Mouse (Mus musculus): ENCODE data around the gene Nlrc5. TPM values are rescaled to one million over a fixed set of nuclear protein-coding genes. Genes with fewer than 3 reads are reported as not detected.
"Not testable (repeated sequence)": the region's sequence is repeated elsewhere in the genome, so short reads cannot be mapped to it uniquely, and the experiment has no call there.

The Nlrc5 gene
- polyA plus RNA-seq, 1 experiment from 2014 or later: 0.10 TPM

- H3K36me3 ChIP-seq: peaks cover 47% of the 10 kb centered on the region
- H3K27ac ChIP-seq: no peak overlapping the region
- no peak overlapping the region for H3K4me3 ChIP-seq
- ATAC-seq (ENCODE audit: borderline replicate concordance, extremely low read depth, low FRiP score, low TSS enrichment): peak; percentile 69
- H3K9ac ChIP-seq: no peak overlapping the region
- no peaks in the 10 kb centered on the region for H3K27me3 ChIP-seq
- H3K9me3 ChIP-seq: no peaks in the 10 kb centered on the region
- no peak overlapping the region for H3K4me2 ChIP-seq
- 55% methylated on average over 11 of the region's 11 CpGs for WGBS
- H3K4me1 ChIP-seq: no peaks in the 10 kb centered on the region
These were observed 37.0 kb upstream of the Nlrc5 start for GRCm38 (mm10) chr8:94396964-94397657.

- Histone ChIP-seq H3K4me2 (no peak overlapping the region), H3K36me3 (peaks cover 34% of the 10 kb centered on the region), H3K27me3 (no peaks in the 10 kb centered on the region), H3K4me3 (no peak overlapping the region), H3K9me3 (no peaks in the 10 kb centered on the region), H3K9ac (no peak overlapping the region), H3K27ac (no peak overlapping the region), H3K4me1 (no peaks in the 10 kb centered on the region)
- ATAC-seq (ENCODE audit: borderline replicate concordance, extremely low read depth, low FRiP score, low TSS enrichment): no peak
- 72% methylated on average over 6 of the region's 6 CpGs for WGBS
These were observed 35.6 kb upstream of the Nlrc5 start for GRCm38 (mm10) chr8:94398587-94398986.

GRCm38 (mm10) chr8:94399361-94399953, 34.7 kb upstream of the Nlrc5 start:
- Histone ChIP-seq H3K4me1 (no peaks in the 10 kb centered on the region), H3K27ac (no peak overlapping the region), H3K27me3 (no peaks in the 10 kb centered on the region), H3K9ac (no peak overlapping the region), H3K36me3 (peaks cover 25% of the 10 kb centered on the region), H3K9me3 (no peaks in the 10 kb centered on the region), H3K4me2 (no peak overlapping the region), H3K4me3 (no peak overlapping the region)
- WGBS: 85% methylated on average over 3 of the region's 3 CpGs
- no peak for ATAC-seq (ENCODE audit: borderline replicate concordance, extremely low read depth, low FRiP score, low TSS enrichment)

GRCm38 (mm10) chr8:94399957-94400356, 34.2 kb upstream of the Nlrc5 start:
- H3K9ac ChIP-seq; H3K4me3 ChIP-seq; H3K9me3 ChIP-seq; H3K27ac ChIP-seq; H3K27me3 ChIP-seq; H3K4me2 ChIP-seq; ATAC-seq (ENCODE audit: borderline replicate concordance, extremely low read depth, low FRiP score, low TSS enrichment); H3K4me1 ChIP-seq: not testable (repeated sequence)
- WGBS: 71% methylated on average over 2 of the region's 2 CpGs
- H3K36me3 ChIP-seq: peaks cover 20% of the 10 kb centered on the region

- Histone ChIP-seq H3K27me3 (no peaks in the 10 kb centered on the region), H3K4me2 (no peak overlapping the region), H3K27ac (no peak overlapping the region), H3K4me3 (no peak overlapping the region), H3K9ac (no peak overlapping the region), H3K36me3 (no peaks in the 10 kb centered on the region), H3K4me1 (no peaks in the 10 kb centered on the region), H3K9me3 (no peaks in the 10 kb centered on the region)
- WGBS: 38% methylated on average over 8 of the region's 8 CpGs
- no peak for ATAC-seq (ENCODE audit: borderline replicate concordance, extremely low read depth, low FRiP score, low TSS enrichment)
These were observed 25.6 kb upstream of the Nlrc5 start for GRCm38 (mm10) chr8:94408443-94409080.

GRCm38 (mm10) chr8:94409523-94409922, 24.6 kb upstream of the Nlrc5 start:
- H3K36me3 ChIP-seq: no peaks in the 10 kb centered on the region
- H3K27me3 ChIP-seq: no peaks in the 10 kb centered on the region
- H3K4me3 ChIP-seq: no peak overlapping the region
- WGBS: 85% methylated on average over 7 of the region's 7 CpGs
- ATAC-seq (ENCODE audit: borderline replicate concordance, extremely low read depth, low FRiP score, low TSS enrichment): no peak
- H3K4me2 ChIP-seq: no peak overlapping the region
- no peaks in the 10 kb centered on the region for H3K9me3 ChIP-seq
- H3K9ac ChIP-seq: no peak overlapping the region
- no peaks in the 10 kb centered on the region for H3K4me1 ChIP-seq
- H3K27ac ChIP-seq: no peak overlapping the region

- no peak overlapping the region for H3K27ac ChIP-seq
- no peaks in the 10 kb centered on the region for H3K36me3 ChIP-seq
- H3K4me3 ChIP-seq: no peak overlapping the region
- H3K27me3 ChIP-seq: no peaks in the 10 kb centered on the region
- WGBS: 79% methylated on average over 6 of the region's 6 CpGs
- H3K4me1 ChIP-seq: no peaks in the 10 kb centered on the region
- no peak overlapping the region for H3K9ac ChIP-seq
- ATAC-seq (ENCODE audit: borderline replicate concordance, extremely low read depth, low FRiP score, low TSS enrichment): no peak
- no peaks in the 10 kb centered on the region for H3K9me3 ChIP-seq
- no peak overlapping the region for H3K4me2 ChIP-seq
These were observed 21.6 kb upstream of the Nlrc5 start for GRCm38 (mm10) chr8:94412518-94412917.

GRCm38 (mm10) chr8:94413509-94413908, 20.6 kb upstream of the Nlrc5 start:
- no peaks in the 10 kb centered on the region for H3K27me3 ChIP-seq
- ATAC-seq (ENCODE audit: borderline replicate concordance, extremely low read depth, low FRiP score, low TSS enrichment): no peak
- H3K27ac ChIP-seq: no peak overlapping the region
- H3K36me3 ChIP-seq: no peaks in the 10 kb centered on the region
- no peak overlapping the region for H3K4me2 ChIP-seq
- no peak overlapping the region for H3K4me3 ChIP-seq
- H3K9me3 ChIP-seq: no peaks in the 10 kb centered on the region
- no peak overlapping the region for H3K9ac ChIP-seq
- no peaks in the 10 kb centered on the region for H3K4me1 ChIP-seq
- 63% methylated on average over 6 of the region's 6 CpGs for WGBS

GRCm38 (mm10) chr8:94415218-94415617, 18.9 kb upstream of the Nlrc5 start:
- 49% methylated on average over 2 of the region's 2 CpGs for WGBS
- no peak for ATAC-seq (ENCODE audit: borderline replicate concordance, extremely low read depth, low FRiP score, low TSS enrichment)
- Histone ChIP-seq H3K9me3 (no peaks in the 10 kb centered on the region), H3K4me3 (no peak overlapping the region), H3K4me2 (no peak overlapping the region), H3K27me3 (no peaks in the 10 kb centered on the region), H3K9ac (no peak overlapping the region), H3K36me3 (no peaks in the 10 kb centered on the region), H3K4me1 (no peaks in the 10 kb centered on the region), H3K27ac (no peak overlapping the region)

- ATAC-seq (ENCODE audit: borderline replicate concordance, extremely low read depth, low FRiP score, low TSS enrichment): no peak
- H3K4me2 ChIP-seq: no peak overlapping the region
- WGBS: 53% methylated on average over 9 of the region's 9 CpGs
- no peaks in the 10 kb centered on the region for H3K27me3 ChIP-seq
- no peaks in the 10 kb centered on the region for H3K36me3 ChIP-seq
- H3K9ac ChIP-seq: no peak overlapping the region
- no peak overlapping the region for H3K27ac ChIP-seq
- H3K4me3 ChIP-seq: no peak overlapping the region
- H3K4me1 ChIP-seq: no peaks in the 10 kb centered on the region
- no peaks in the 10 kb centered on the region for H3K9me3 ChIP-seq
These were observed 16.1 kb upstream of the Nlrc5 start for GRCm38 (mm10) chr8:94418017-94418416.

- Histone ChIP-seq H3K4me1 (no peaks in the 10 kb centered on the region), H3K4me2 (no peak overlapping the region), H3K27ac (no peak overlapping the region), H3K4me3 (no peak overlapping the region), H3K27me3 (no peaks in the 10 kb centered on the region), H3K9me3 (no peaks in the 10 kb centered on the region), H3K9ac (no peak overlapping the region), H3K36me3 (no peaks in the 10 kb centered on the region)
- WGBS: 76% methylated on average over 4 of the region's 4 CpGs
- no peak for ATAC-seq (ENCODE audit: borderline replicate concordance, extremely low read depth, low FRiP score, low TSS enrichment)
These were observed 11.9 kb upstream of the Nlrc5 start for GRCm38 (mm10) chr8:94422270-94422669.

GRCm38 (mm10) chr8:94427953-94428352, 6.2 kb upstream of the Nlrc5 start:
- no peaks in the 10 kb centered on the region for H3K9me3 ChIP-seq
- no peak overlapping the region for H3K4me3 ChIP-seq
- H3K27me3 ChIP-seq: peaks cover 7% of the 10 kb centered on the region; the same call in 1 of the 2 replicates
- no peaks in the 10 kb centered on the region for H3K36me3 ChIP-seq
- no peak overlapping the region for H3K4me2 ChIP-seq
- H3K4me1 ChIP-seq: no peaks in the 10 kb centered on the region
- WGBS: 34% methylated on average over 10 of the region's 10 CpGs
- no peak overlapping the region for H3K9ac ChIP-seq
- no peak overlapping the region for H3K27ac ChIP-seq
- no peak for ATAC-seq (ENCODE audit: borderline replicate concordance, extremely low read depth, low FRiP score, low TSS enrichment)

Data from lung, embryonic 15.5 days (tissue).